Mouse (Mus musculus) kidney, adult 2 months (tissue): ENCODE results near the gene Ppp1r15b. TPM values are rescaled to one million over a fixed set of nuclear protein-coding genes. Genes with fewer than 3 reads are reported as not detected.

Source experiments
- DNase-seq: peaks from one replicate; pipeline ENCODE4 v3.0.0; 2021
- H3K27ac ChIP-seq: fragments of 200-500 bp; 2 replicates; pipeline ENCODE4 v1.5.1; 2012; ENCODE audit warnings: low read depth, low read length, control low read depth, inconsistent platforms; ENCODE audit not compliant: insufficient read depth
- H3K27me3 ChIP-seq: fragments of 200-500 bp; replicated peaks from 2 replicates; pipeline ENCODE4 v1.6.1; 2012; ENCODE audit warnings: mild to moderate bottlenecking, moderate library complexity, low read length, inconsistent platforms; ENCODE audit not compliant: control insufficient read depth, insufficient read depth
- H3K36me3 ChIP-seq: fragments of 200-500 bp; 2 replicates; pipeline ENCODE4 v1.6.1; 2012; ENCODE audit warnings: mild to moderate bottlenecking, moderate library complexity, low read length, inconsistent platforms; ENCODE audit not compliant: control insufficient read depth, insufficient read depth
- H3K4me1 ChIP-seq: fragments of 200-500 bp; 2 replicates; pipeline ENCODE4 v1.6.1; 2011; ENCODE audit warnings: low read length; ENCODE audit not compliant: control insufficient read depth, insufficient read depth
- H3K4me3 ChIP-seq: fragments of 200-500 bp; 2 replicates; pipeline ENCODE4 v1.5.1; 2011; ENCODE audit warnings: mild to moderate bottlenecking, low read depth, low read length, control low read depth; ENCODE audit not compliant: insufficient read depth
- CTCF ChIP-seq: fragments of 200-500 bp; conservative IDR thresholded peaks from 2 replicates; pipeline ENCODE4 v1.5.1; 2011; ENCODE audit warnings: low read depth, mild to moderate bottlenecking, control low read depth, low read length, moderate library complexity, mixed read lengths; ENCODE audit not compliant: insufficient read depth, insufficient read length
- POLR2A ChIP-seq: fragments of 200-500 bp; IDR thresholded peaks from one replicate; pipeline ENCODE4 v1.6.1; 2011; ENCODE audit warnings: low read depth, low read length, control low read depth
- WGBS: fragments of 180-500 bp; shearing (Covaris S2); methylation state at CpG from one replicate; pipeline ENCODE4 v1.1.7; 2018; 5-methylcytosine and 5-hydroxymethylcytosine counted together
- polyA plus RNA-seq: library from polyadenylated mRNA; depleted of rRNA; stranded (reverse); fragments of >200 nt; gene quantifications from 2 replicates; pipeline ENCODE4 v1.2.3, GENCODE M21; 2012; rRNA removed

The Ppp1r15b gene
- 22.2 and 23.9 TPM in 2 replicates for polyA plus RNA-seq

DNA sequence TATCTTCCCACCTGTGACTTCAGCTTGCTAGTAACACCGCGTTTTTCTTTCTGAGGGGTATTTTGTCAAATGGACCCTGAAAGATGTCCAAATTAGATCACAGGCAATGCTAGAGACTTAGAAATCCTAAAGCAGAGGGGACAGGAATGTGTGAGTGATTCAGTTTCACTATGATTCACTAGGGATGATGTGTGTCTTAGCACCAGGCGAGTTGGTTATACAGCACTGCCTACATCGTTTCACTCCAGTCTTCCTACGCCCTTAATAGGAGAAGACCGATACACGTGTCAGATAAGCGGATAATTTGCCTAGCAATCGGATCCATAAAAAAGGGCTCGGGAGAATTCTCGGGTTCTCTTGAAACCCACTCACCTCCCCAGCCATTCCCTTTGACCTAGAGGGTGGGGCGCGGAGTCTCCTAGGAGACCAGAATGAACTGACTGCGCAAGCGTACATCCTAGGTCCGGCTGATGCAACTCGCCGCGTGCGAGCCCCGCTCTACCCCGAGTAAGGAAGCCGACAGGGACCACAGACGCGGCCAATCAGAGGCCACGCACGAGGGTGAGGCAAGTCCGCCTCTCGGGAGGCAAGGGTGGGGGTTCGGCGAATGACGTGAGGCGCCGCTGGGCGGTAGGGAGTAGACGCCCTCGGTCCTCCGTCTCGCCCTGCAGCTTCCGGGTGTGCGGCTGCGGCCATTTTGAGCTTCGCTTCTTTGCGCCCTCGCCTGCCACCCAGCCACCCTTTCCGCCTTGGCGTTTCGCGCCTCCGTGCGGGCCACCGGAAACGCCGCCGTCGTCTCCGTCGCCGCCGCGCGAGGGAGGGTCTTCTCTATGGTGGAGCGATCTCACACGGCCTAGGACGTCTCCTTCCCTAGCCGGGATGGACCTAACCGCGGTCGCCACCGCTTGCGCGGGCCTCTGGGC lies at the start of gene Ppp1r15b:
TSS of gene Ppp1r15b (plus strand) at position 506 of the 923 bp plus-strand sequence.
- WGBS, result under 1% methylated on average over 72 of the region's 72 CpGs
- peak; percentile 100 for DNase-seq
- TF ChIP-seq POLR2A (peak; percentile 97), CTCF (no peak)

GRCm38 (mm10) chr1:133083003-133083546 lies 47.9 kb upstream of the Ppp1r15b start:
- H3K4me3 ChIP-seq, result no peak overlapping the region
- WGBS, result 92% methylated on average over 5 of the region's 5 CpGs
- no peaks in the 10 kb centered on the region for H3K36me3 ChIP-seq
- H3K4me1 ChIP-seq, result no peaks in the 10 kb centered on the region
- DNase-seq, result no peak
- H3K27ac ChIP-seq, result no peak overlapping the region
- no peak for TF ChIP-seq CTCF
- no peak for TF ChIP-seq POLR2A
- H3K27me3 ChIP-seq, result no peaks in the 10 kb centered on the region

More for the DNA sequence above, at the start of gene Ppp1r15b:
- Histone ChIP-seq H3K4me1 (peaks cover 8% of the 10 kb centered on the region; the same call in 1 of the 2 replicates), H3K4me3 (peak within 1 kb of the TSS; percentile 87), H3K27ac (peak within 1 kb of the TSS; percentile 97), H3K27me3 (no peaks in the 10 kb centered on the region), H3K36me3 (no peaks in the 10 kb centered on the region; the same call in 1 of the 2 replicates)

DNA sequence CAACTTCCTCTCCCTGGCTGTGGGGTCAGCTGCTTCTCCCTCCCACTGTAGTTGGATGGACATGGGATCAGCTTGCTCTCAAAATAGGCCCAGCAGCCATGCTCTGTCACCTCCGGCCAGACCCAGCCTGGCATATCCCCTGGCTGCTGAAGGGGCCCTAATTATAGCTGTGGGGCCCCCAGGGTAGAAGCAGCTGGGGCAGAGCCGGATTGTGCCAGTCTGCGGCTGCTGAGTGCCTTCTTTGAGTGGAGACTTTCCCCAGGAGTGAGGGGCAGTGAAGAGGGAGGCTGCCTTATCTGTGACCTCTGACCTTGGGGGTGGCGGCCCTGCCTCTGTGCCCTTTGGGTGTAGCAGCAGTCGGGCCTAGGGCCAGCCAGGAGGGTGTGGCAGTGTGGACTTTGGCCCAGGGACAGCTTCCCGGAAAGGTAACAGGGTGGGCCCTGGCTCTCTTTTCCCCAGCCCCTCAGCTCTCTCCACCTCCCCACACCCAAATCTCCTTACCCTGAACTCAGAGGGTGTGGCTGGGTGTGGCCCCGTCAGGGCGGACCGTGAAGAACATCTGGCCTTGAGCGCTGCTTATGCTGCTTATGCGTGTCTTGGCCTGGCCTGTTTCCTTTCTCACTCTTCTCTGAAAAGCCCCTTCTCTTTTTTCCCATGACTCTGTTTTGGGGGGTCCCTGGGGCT lies 46.9 kb upstream of the Ppp1r15b start:
- TF ChIP-seq CTCF (no peak), POLR2A (no peak)
- WGBS, result 57% methylated on average over 11 of the region's 11 CpGs
- no peak overlapping the region for H3K27ac ChIP-seq
- DNase-seq, result peak; percentile 43
- H3K36me3 ChIP-seq, result no peaks in the 10 kb centered on the region
- H3K27me3 ChIP-seq, result no peaks in the 10 kb centered on the region
- H3K4me3 ChIP-seq, result no peak overlapping the region
- no peaks in the 10 kb centered on the region for H3K4me1 ChIP-seq

DNA sequence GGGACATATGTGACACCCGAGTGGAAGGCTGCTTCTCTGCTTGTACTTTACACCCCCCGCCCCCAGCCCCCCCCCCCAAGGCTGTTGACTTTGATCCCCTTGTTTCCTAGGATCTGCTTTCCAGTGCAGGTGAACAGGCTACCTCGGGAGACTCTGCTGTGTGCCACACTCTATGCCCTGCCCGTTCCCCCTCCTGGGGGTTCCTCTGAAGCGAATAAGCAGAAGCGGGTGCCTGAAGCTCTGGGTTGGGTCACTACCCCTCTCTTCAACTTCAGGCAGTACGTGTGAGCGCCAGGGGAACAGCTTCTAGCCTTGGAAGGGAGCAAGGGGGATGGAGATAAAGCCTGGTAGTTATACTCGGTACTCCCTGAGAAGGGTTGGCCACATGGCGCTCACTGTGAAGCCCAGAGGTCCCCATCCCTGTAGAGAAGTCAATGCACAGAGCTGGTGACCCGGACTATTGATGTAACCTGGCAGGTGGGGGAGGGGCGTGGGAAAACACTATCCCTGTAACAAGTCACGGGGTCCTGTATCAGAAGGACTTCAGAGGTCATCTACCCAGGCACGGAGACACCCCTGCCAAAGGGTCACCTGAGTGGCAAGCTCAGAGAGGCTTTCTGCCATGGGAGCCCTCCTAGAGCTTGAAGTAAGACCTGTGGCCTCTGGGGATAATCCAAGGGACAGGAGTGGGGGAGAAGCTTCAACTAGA lies 46.1 kb upstream of the Ppp1r15b start:
- no peak overlapping the region for H3K4me3 ChIP-seq
- H3K4me1 ChIP-seq, result no peaks in the 10 kb centered on the region
- WGBS, result 66% methylated on average over 14 of the region's 14 CpGs
- no peaks in the 10 kb centered on the region for H3K27me3 ChIP-seq
- no peaks in the 10 kb centered on the region for H3K36me3 ChIP-seq
- H3K27ac ChIP-seq, result no peak overlapping the region
- no peak for DNase-seq
- TF ChIP-seq CTCF, result no peak
- TF ChIP-seq POLR2A, result no peak

DNA sequence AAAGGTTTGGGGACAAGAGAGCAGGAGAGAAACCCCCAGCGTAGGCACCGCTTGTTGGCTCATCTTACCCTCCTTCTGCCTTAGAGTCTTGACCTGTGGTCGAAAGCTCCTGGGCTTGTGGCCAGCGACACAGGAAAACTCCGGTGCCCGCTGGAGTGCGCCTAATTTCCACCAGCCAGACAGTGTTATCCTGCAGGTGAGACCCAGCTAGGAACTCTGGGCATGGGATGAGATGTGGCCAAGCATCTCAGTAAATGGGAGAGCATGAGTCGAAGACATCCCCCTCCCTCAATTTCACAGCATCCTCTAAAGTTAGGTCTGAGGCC lies 45.6 kb upstream of the Ppp1r15b start:
- no peak overlapping the region for H3K4me3 ChIP-seq
- no peaks in the 10 kb centered on the region for H3K27me3 ChIP-seq
- no peak overlapping the region for H3K27ac ChIP-seq
- H3K36me3 ChIP-seq, result no peaks in the 10 kb centered on the region
- DNase-seq, result peak; percentile 69
- TF ChIP-seq CTCF, result no peak
- no peak for TF ChIP-seq POLR2A
- WGBS, result 42% methylated on average over 8 of the region's 8 CpGs
- H3K4me1 ChIP-seq, result no peaks in the 10 kb centered on the region

DNA sequence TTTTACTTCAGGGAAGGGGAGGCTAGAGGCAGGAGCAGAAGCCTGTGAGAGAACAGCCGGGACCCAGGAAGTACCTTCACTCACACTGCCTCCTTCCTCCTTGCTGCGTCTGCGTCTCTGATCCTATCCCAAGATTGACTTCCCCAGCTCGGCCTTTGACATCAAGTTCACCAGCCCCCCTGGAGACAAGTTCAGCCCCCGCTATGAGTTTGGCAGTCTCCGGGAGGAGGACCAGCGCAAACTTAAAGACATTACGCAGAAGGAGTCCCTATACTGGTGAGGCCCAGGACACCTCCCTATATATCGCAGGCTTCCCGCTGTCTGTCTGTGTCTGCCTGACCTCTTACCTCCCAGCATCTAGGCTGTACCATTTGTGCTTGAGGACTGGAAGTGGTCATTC lies 44.1 kb upstream of the Ppp1r15b start:
- Histone ChIP-seq H3K27ac (no peak overlapping the region), H3K4me3 (no peak overlapping the region), H3K27me3 (no peaks in the 10 kb centered on the region), H3K4me1 (peaks cover 9% of the 10 kb centered on the region; the same call in 1 of the 2 replicates), H3K36me3 (no peaks in the 10 kb centered on the region)
- no peak for TF ChIP-seq POLR2A
- TF ChIP-seq CTCF, result no peak
- no peak for DNase-seq
- 94% methylated on average over 10 of the region's 10 CpGs for WGBS
